Mouse (Mus musculus): Measurements from ENCODE around the gene Mfap3l.
A peak's percentile ranks its signal among the peaks of the same experiment; 100 is the strongest.
"Not testable (repeated sequence)": the region's sequence is repeated elsewhere in the genome, so short reads cannot be mapped to it uniquely, and the experiment has no call there.

Mfap3l gene

DNA sequence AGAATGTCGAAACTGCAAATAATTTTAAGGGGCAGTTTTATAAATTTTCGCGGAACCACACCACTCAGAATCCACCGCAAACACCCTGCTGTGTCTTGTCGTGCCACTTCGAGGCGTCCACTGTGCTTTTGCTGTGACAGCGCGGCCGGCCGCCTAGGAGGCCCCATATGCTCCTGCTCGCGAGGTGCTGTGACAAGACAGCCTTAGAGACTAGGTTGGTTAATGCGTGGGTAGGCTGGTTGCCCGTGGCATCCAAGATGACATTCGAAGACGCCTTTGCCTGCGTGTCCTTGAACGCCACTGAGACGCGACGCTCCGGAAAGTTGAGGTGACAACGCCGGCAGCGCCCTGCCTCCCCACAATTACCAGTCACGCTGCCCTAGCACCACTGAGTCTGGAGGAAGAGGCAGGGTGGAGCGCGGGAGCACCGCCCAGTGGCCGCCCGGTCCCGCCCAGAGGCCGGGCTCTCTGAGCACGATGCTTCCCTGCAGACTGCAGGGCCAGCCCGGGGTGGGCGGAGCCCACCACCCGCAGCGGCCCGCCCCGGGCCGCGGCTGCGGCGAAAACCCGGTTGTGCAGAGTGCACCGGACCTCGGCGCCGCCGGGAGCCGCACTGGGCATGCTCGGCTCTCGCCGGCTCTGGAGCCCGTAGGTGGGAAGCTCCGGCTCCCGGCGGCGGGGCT lies at the start of gene Mfap3l:
Gene Mfap3l, plus strand, starts transcription at position 578 of the 683 bp plus-strand sequence.
- peak; percentile 63 for DNase-seq (ENCODE audit: low read depth)

DNA sequence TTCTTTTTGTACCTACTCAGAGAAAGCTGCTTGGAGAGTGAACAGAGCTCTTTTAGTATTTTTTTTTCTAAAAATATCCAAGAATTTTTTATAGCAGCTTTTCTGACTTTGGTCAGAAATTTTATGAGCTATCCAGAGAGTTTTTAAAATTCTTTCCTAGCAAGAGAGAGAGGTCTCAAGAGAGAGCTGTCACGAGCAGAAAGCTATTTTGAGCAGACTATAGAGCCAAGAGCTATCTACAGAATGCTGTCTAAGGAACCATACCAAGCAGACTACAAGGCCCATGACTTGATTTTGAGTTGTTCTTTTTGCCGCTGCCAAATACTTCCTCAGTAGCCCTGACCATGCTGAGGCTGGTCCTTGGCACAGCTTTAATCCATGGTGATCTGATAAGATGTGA lies 49.3 kb upstream of the Mfap3l start:
- DNase-seq (ENCODE audit: low read depth): no peak

DNA sequence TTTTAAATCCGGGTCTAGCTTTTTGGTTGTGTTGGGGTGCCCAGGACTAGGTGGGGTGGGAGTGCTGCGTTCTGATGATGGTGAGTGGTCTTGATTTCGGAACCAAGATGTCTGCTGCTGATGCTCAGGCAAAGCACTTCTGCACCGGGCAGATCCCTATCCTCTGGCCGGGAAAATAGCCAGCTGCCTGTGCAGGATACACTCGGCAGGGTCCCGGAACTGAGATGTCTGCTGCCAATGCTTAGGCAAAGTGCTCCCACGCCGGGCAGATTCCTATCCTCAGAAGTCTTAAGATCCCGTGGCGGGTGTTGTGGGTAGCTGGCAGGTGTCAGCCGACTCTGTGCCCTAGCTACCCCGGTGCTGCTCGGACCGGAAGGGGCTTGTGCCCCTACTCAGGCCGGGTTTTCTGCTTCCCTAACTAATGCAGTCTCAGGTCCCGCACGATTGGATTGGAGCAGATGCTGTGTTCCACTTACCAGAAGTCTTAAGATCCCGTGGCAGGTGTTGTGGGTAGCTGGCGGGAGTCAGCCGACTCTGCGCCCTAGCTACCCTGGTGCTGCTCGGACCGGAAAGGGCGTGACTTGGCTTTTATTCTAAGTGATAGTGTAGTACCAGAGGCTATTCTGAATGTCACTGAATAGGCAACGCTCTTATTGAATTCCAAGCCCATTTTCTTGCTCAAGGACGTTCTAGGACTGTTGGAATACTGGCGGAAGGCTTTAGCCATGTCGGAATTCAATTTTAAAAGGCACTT lies 41.1 kb upstream of the Mfap3l start:
- DNase-seq (ENCODE audit: low read depth): not testable (repeated sequence)

DNA sequence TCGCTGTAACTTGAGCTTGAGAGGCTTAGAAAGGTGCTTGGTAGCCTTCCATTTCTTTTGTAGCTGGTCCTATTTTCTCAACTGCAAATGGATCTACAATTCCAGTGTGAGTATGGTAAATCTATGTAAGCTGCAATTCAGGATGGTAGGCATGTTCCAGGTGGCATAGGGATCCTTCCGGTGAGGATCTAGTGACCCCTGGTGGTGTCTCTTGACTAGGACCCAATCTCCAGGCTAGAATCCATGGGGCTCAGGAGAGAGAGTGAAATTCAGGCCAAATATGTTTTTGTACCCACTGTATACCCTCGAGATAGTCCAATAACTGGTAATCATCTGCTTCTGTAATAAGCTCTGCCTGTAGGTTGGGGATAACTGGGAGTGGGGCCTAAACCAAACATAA lies 37.9 kb upstream of the Mfap3l start:
- no peak for DNase-seq (ENCODE audit: low read depth)

DNA sequence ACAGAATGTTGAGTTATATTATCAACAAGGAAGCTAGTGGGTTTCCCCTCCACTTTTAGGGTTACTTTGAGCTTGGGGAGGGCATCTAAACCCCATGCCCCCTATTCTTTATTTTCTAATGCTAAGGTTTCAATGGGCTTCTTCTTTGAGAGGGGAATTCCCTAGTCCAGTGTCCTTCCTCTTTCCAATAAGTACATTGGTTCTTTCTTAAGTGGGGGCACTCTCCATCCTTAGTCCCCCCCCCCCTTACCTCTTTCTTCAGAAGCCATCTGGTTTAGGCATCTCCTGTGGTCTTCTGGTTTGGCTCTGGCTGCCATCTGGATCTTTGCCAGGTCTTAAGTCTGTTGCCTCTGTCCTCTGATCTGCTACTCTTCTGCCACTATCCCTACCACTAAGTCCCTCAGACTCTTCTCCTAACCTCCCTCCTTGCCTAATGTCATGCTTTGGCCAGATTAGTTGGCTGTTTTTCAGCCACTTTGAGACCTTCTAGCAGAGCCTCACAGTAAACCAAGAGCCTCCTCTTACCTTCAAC lies 21.0 kb upstream of the Mfap3l start:
- DNase-seq (ENCODE audit: low read depth): no peak

DNA sequence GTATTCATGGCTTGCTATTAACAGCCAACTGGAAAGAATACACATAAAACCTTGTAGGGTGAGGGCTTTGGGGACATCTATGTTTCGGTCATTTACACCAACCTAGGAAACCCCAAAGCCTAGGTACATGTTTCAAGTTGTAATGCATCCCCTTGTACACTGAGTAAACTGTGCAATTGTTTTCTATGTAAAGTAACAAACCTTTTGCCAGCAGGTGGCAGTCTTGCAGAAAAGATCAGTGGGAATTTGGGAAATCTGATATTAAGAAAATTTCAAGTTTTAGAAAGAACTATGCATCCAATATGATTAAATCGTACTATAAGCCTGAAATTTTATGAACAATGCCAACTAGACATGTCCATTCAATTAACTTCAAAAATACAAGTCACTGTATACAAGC lies 15.7 kb upstream of the Mfap3l start:
- DNase-seq (ENCODE audit: low read depth): peak; percentile 17

DNA sequence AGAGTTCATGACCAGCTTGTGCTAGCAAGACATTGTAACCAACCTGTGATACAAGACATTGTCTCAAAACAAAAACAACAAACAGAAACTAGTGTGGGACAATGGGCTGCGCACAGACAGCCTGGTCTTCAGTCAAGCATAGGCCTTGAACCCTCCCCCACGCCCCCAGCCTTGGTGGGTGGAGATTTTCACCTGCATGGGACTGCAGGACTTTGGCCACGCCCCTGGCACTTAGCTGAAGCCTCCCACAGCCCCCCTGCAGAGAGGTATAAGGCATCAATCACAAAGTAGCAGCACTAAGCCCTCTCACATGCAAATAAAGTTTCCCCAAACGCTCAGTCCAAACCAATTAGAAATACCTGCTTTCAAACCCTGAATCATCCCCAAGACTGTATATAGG lies 11.1 kb upstream of the Mfap3l start:
- no peak for DNase-seq (ENCODE audit: low read depth)

DNA sequence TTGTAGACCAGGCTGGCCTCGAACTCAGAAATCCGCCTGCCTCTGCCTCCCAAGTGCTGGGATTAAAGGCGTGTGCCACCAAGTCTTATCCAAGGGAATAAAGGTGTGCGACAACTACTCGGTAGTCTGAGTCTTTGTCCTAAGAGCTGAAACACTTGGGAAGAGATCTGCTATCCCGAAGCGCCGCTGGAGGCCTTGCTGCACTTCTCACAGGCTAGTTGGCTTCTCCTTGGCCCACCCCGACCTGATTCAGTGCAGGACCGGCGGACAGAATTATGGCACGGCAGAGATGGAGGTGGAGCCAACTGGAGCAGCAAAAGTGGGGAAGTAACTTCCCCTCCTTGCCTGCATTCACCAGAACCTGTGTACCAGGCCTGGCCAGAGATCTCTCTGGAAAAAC lies 10.6 kb upstream of the Mfap3l start:
- DNase-seq (ENCODE audit: low read depth): no peak

DNA sequence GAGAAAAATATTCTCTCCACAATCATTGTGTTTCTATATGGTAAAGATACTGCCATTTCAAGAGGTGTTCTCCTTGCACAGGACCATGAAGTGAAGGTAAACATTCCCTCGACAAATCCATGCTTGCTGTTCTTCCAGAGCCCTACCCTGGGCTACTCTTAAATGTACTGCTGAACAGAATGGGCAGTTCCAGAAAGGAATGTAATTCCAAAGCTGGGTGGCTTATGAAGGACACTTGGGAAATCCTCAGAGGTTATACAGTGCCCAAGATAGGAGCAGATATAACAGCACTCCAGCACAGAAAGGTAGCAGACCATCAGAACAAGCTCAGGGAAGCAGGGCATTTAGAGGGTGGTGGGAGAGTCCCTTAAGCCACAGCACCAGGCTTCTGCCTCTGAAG lies 9.2 kb upstream of the Mfap3l start:
- DNase-seq (ENCODE audit: low read depth): no peak

DNA sequence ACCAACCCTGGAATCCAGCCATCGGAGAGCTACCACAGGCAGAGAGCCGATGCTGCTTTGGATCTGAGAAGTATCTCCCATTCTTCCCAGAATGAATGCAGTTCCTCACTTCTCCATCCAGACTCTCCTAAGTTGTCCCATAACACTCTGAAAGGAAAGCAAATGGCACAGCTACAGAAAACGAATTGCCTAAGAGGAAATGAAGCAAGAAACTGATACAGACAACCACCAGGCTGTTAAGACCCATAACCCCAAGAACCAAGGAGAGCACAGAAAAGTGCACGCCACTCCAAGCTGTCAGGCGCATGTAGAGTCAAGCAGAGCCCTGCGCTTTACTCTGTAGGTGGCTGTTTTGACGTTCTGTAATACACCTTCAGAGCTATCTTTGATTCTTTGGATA lies 7.9 kb upstream of the Mfap3l start:
- no peak for DNase-seq (ENCODE audit: low read depth)

DNA sequence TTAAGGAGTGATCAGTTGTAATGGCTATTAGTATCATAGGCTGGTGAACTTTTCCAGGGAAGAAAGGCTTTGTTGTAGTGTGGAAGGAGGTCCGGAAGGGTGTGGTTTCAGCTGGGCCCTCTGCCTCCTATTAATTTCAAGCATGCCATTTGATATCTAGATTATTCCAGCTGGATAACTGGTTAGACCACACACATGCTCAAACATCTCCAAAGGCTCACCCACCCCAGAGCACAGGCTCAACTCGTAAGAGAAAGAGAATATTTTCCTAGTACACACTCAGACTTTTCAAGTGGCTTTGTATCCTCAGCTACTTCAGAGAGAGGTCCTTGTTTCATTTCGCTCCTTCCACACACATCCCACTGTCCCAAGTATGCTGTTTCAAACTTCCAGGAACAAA lies 4.7 kb upstream of the Mfap3l start:
- no peak for DNase-seq (ENCODE audit: low read depth)

DNA sequence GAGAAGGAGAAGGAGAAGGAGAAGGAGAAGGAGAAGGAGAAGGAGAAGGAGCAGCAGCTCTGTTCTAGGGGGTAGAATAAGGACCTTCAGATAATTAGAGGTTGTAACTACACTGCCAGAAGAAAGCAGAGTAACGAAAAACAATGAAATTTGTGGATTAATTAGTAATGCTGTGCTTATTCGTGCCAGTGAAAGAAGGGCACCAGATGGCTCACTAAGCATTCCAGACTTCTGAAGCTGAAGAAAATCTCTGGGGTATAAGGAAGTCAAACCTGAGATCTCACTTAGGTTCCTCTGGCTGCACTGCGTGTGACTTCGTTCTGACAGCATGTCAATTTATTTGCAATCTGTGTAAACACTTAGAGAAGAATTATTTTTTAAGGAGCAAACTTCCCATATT lies 3.6 kb upstream of the Mfap3l start:
- DNase-seq (ENCODE audit: low read depth): no peak

DNA sequence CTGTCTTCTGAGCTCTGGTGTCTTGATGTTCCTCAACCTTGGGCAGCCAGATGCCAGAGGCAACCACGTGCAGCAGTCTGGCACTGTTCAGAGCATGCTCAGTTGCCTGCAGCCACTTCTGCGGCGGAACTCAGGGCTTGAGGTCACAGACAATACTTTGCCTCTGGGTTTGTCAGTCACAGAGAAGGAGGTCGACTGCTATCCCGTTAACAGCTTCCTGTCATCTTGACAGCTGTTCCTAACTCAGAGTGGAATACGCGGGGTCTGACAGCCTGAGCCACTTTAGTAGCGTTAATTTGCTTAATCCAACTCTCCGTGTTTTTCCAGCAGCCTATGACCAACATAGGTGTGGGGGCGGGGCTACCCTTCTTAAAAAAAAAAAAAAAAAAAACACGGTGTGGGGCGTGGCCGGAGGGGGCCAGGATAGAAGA lies 1.1 kb upstream of the Mfap3l start:
- DNase-seq (ENCODE audit: low read depth): peak; percentile 26

DNA sequence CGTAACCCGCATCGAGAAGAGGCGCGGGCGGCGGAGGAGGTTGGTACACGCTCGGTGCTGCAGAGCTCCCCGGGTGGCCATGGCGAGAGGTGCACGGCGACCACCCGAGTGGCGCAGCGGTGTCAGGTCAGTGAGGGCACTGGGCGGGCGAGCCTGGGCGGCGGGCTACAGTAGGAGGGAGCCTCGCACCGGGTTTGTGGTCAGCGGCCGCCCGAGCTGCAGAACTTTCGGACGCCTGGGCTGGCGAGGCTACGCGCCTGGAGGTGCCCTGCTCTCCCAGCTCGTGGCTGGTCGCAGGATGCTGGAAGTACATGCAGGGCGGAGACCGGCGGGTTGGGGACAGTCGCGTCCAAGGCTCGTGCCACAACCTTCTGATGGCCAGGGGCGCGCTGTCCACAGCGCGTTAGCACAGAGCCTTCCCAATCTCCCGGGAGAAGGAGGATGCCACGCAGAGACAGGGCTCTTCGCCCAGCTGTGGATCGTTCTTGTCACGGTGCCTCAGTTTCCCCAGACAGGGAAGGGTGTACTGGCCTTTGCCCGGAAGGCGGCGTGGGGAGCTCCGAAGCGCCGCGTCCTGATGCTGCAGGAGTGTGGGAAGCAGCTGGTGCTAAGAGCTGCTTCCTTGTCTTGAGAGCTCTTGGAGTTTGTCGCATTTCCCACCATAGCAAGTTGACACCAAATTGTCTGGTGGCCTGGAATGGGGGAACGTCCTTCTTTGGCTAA lies 467 bp downstream of the Mfap3l start:
- no peak for DNase-seq (ENCODE audit: low read depth)

DNA sequence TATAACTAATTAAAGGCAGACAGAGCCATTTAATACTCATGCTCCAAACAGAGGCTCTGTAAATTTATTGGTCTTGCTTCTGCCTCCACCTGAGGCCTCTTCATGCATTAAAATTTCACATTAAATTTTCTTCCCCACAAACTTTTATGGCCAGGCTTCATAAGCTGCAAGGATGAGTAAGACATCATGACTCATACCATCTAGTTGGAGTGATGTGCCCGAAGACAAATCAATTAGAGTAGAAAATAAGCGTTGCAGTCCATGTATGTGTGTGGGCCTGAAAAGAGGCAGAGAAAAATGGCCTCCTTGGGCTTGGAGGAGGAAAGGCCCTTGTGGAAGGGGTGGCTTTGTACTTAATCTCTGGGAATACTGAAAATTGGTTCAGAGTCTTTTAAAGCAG lies 2.3 kb downstream of the Mfap3l start:
- no peak for DNase-seq (ENCODE audit: low read depth)

DNA sequence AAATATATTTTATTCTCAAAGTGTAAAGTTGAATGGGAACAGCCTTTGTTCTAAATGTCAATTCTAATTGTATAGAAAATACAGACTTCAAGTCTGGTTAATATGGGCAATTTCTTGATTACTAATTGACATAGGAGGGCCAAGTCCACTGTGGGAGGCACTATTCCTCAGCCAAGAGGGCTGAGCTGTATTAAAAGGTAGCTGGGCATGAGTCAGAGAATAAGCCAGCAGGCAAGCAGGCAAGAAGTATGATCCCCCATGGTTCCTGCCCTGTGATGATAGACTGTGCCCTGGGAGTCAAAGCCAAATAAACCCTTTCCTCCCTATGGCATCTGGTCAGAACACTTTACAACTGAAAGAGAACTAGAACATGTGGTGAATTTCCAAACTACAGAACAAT lies 3.2 kb downstream of the Mfap3l start:
- DNase-seq (ENCODE audit: low read depth): no peak

DNA sequence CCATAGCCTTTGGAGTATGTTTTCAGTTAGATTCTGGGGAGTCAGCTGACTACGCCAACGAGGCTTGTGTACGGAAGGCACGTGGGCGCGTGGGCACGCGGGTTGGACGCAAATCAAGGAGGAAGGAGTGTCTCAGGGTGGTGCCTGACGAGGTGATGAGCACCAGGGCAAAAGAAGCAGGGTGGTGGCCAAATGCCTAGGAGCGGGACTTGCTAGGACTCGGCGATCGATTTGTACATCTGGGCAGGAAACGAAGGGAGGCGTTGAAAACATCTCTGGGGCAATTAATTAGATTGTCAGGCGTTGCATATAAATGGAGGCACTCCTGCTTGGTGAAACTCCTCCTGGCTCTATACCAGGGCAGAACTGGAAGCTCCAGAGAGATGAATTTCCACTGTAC lies 7.4 kb downstream of the Mfap3l start:
- no peak for DNase-seq (ENCODE audit: low read depth)

DNA sequence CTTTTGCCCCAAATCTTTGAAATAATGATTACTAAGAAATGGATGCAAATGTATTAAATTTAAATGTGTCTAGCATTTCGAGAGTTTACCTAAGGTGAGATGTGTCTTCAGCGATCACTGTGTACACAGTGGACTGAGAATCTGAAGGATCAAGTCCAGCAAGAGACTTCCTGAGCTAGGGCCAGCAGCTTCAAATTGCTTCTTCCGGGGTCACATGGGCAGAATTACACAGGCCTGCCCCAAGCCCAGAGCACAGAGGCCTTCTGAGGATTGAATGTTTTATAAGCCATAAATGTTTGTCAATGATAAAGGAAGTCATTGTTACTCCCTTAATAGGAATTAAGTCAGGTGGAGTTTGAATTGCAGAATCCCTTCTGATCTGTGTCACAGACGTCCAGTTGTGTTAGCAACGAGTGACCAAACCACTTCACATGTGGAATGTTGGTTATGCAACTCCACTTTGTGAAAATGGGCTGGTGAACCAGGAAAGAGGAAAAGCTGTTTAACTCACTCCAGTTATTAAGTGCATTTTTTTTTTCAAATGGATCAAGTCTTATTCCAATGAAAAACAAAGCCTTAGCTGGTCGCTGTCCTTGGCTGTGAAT lies 10.9 kb downstream of the Mfap3l start:
- no peak for DNase-seq (ENCODE audit: low read depth)

DNA sequence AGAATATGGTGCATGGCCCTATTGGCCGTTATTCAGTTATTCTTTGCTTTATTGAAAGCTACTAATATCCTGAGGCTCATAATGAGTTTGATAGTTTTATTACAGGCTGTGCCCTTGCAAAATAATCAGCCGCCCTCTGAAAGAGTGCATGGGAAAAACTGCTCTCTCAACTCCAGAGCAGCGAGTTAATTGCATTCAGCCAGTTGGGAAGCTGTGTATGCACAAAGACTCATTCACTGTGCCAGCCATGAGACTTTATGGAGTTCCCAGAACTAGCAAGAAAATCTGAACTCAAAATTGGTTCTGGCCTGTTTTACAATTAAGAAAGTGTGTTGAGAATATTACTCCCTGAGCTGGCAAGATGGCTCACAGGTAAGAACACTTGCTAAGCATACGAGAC lies 12.5 kb downstream of the Mfap3l start:
- no peak for DNase-seq (ENCODE audit: low read depth)

DNA sequence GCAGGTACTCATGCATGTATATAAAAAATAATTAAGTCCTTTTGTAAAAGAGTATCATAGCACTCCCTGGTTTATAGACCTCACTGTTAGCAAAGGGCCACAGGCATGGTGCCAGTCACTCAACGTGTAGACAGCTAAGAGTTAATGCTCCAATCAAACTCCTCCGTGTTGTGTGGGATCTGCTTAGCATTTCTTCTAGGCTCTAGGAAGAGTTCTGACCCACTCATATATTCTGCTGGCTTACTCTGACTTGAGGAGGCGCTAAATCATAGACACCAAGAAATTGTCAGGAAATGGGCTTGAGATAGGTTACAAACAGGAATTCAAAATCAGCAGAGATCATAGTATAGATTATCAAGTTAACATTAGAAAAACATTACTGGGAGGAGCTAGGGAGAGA lies 13.3 kb downstream of the Mfap3l start:
- DNase-seq (ENCODE audit: low read depth): no peak

DNA sequence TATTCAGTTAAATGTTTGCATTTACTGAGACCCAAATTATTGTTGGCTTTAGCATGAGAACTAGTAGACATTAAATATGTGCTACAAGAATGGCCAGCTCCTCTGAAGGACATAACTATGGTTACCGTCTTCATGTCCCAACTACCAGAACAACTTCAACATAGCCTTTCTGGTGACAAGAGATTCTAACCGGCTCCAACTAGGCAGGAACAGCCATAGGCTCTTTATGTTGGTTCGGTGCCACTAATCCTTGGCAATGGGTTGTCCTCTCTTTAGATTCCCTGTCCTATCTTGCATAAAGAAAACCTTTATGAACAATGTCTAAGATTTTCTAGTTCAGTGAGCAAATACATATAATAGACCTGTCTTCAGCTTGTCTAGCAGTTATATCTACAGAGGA lies 14.7 kb downstream of the Mfap3l start:
- DNase-seq (ENCODE audit: low read depth): no peak

DNA sequence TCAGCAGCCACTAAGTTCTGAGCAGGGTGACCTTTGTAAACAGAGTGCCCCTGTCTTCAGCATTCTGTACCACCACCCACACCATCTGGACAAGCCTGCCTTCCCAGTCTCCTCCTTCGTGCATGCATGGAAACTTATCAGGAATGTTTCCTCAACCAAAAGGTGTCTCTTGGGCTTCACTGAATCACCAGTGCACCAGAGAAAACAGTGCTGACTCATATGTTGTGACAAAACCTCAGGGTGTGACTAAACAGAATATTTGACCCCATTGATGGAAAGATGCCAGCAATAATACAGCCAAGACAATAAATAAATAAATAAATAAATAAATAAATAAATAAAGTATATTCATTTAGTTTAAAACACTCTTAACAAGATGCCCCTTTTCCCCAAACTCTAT lies 16.5 kb downstream of the Mfap3l start:
- DNase-seq (ENCODE audit: low read depth): no peak

DNA sequence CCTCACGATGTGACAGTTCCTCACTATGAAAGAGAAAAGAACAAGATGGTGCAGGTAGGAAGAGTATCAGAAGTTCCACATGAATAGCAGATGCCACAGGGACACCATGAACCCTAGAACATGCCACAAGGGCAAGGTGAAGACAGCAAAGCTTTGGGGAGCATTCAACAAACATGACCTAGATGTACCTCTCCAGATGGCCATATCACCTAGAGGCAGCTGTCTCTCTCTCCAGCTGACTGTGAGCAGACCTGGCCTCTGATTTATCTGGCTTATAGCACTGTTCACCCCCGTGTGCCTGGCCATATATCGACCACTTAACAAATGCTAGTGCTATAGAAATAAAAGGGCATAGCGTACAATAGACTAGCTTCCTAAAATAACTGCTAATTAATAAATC lies 17.5 kb downstream of the Mfap3l start:
- no peak for DNase-seq (ENCODE audit: low read depth)
